Mouse (Mus musculus) liver, adult 2 months (tissue): ENCODE results near the gene Krtap24-1.

ENCODE experiments used
- CTCF ChIP-seq: fragments of 200-500 bp; IDR thresholded peaks from 2 replicates; pipeline ENCODE4 v1.5.1; 2011; ENCODE audit warnings: low read depth, low read length, control low read depth
- POLR2A ChIP-seq: fragments of 200-500 bp; IDR thresholded peaks from 2 replicates; pipeline ENCODE4 v1.6.1; 2011; ENCODE audit warnings: low read length, control low read depth; ENCODE audit not compliant: insufficient read depth; ENCODE audit errors: extremely low read depth

DNA sequence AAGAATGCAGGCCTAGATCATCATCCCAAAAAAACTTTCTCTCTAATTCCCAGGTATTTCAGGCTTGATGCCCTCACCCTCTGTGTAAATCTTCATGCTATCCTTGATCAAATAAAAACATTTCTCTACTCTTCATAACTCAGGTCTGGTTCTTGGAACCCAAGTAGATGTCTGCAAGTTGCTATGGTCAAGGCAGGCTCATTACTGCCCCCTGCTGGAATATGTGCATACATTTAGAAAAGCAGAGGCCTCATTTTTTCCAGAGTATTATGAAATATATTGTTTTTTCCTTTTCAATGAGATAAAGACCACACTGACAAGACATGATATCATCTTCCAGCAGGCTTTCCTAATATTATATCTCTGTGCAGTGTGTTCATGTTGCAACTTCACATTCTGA, 19.3 kb downstream of the Krtap24-1 start:
- TF ChIP-seq POLR2A: no peak
- TF ChIP-seq CTCF: no peak
